Mouse (Mus musculus): ENCODE data around the gene Retnla. TPM values are rescaled to one million over a fixed set of nuclear protein-coding genes. Genes with fewer than 3 reads are reported as not detected.

Gene Retnla
- polyA plus RNA-seq, 1 experiment from 2014 or later = not detected

Other genes with a start within 250 kb of the Retnla start
- gene Trat1, start 70.5 kb upstream of the Retnla start, polyA plus RNA-seq (2015; fragmentation: Nextera tagmentation; extraction: Ambion mirVana) = 0.03 TPM in 1 of 2 replicates, not detected in the other
- gene Retnlb, start 25.7 kb upstream of the Retnla start, polyA plus RNA-seq (2015; fragmentation: Nextera tagmentation; extraction: Ambion mirVana) = not detected in 2 replicates
- 0.87 TPM in 1 of 2 replicates, not detected in the other for gene Retnlg, start 30.1 kb downstream of the Retnla start, polyA plus RNA-seq (2015; fragmentation: Nextera tagmentation; extraction: Ambion mirVana)
- 50.8 and 52.9 TPM in 2 replicates for gene Dzip3, start 151.6 kb downstream of the Retnla start, polyA plus RNA-seq (2015; fragmentation: Nextera tagmentation; extraction: Ambion mirVana)
- gene Cip2a, start 151.6 kb downstream of the Retnla start, polyA plus RNA-seq (2015; fragmentation: Nextera tagmentation; extraction: Ambion mirVana) = 14.9 and 18.3 TPM in 2 replicates
- gene Myh15, start 214.9 kb downstream of the Retnla start, polyA plus RNA-seq (2015; fragmentation: Nextera tagmentation; extraction: Ambion mirVana) = 0.04 TPM in 1 of 2 replicates, not detected in the other

Measured in midbrain, embryonic 13.5 days (tissue).